Mouse (Mus musculus): ENCODE data around the gene Clec11a. TPM values are rescaled to one million over a fixed set of nuclear protein-coding genes. Genes with fewer than 3 reads are reported as not detected.

The Clec11a gene
- polyA plus RNA-seq (2014; fragmentation: Nextera tagmentation; extraction: Ambion mirVana): 4.2 and 4.9 TPM in 2 replicates

GRCm38 (mm10) chr7:44306516-44307240 lies at the start of gene Clec11a:
Gene Clec11a, minus strand, starts transcription at chr7:44306902.
- ATAC-seq (ENCODE audit: insufficient number of reproducible peaks, insufficient read depth, low FRiP score, low read depth): no peak
- 50% methylated on average over 6 of the region's 6 CpGs for WGBS
- Histone ChIP-seq H3K36me3 (ENCODE audit: control insufficient read depth, insufficient read depth, low read length) (no peaks in the 10 kb centered on the region), H3K4me2 (replicated peaks; ENCODE audit: low read depth, low read length) (peak within 1 kb of the TSS; percentile 70), H3K9me3 (ENCODE audit: control insufficient read depth, low read depth, low read length) (no peaks in the 10 kb centered on the region), H3K9ac (replicated peaks; ENCODE audit: low read depth, low read length) (no peak within 1 kb of the TSS), H3K27ac (ENCODE audit: low read length) (peak within 1 kb of the TSS; percentile 34; the same call in 1 of the 2 replicates), H3K27me3 (ENCODE audit: control insufficient read depth, insufficient read depth, low read length) (no peaks in the 10 kb centered on the region), H3K4me3 (ENCODE audit: low read depth, low read length) (0 out of 2 replicates have a peak within 1 kb of the TSS, but pooled peaks have one; percentile 1), H3K4me1 (ENCODE audit: control insufficient read depth, insufficient read depth, low read length) (peaks cover 28% of the 10 kb centered on the region)

DNA sequence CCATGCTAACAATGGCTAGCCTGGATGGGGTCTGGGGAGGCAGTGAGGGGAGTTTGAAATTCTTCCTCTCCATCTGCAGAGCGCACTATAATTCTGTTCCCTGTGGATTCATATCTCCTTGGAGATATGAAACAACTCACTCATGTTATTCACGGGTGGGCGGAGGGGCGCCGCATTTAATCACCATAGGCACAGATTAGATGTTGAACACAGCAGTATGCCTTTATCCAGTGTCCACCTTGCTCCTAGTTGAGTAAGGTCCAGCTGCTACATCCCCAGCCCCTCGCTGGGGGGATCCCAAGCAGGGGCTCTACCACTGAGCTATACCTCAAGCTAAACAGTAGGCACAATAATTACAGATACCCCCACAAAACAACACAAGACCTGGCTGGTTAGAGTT lies 48.7 kb upstream of the Clec11a start:
- no peak for ATAC-seq (ENCODE audit: insufficient number of reproducible peaks, insufficient read depth, low FRiP score, low read depth)
- Histone ChIP-seq H3K36me3 (ENCODE audit: control insufficient read depth, insufficient read depth, low read length) (no peaks in the 10 kb centered on the region), H3K9ac (replicated peaks; ENCODE audit: low read depth, low read length) (no peak overlapping the region), H3K4me2 (replicated peaks; ENCODE audit: low read depth, low read length) (no peak overlapping the region), H3K4me1 (ENCODE audit: control insufficient read depth, insufficient read depth, low read length) (peaks cover 32% of the 10 kb centered on the region; the same call in 1 of the 2 replicates), H3K27ac (ENCODE audit: low read length) (no peak overlapping the region), H3K9me3 (ENCODE audit: control insufficient read depth, low read depth, low read length) (no peaks in the 10 kb centered on the region), H3K4me3 (ENCODE audit: low read depth, low read length) (no peak overlapping the region), H3K27me3 (ENCODE audit: control insufficient read depth, insufficient read depth, low read length) (peaks cover 49% of the 10 kb centered on the region)
- 73% methylated on average over 6 of the region's 6 CpGs for WGBS

DNA sequence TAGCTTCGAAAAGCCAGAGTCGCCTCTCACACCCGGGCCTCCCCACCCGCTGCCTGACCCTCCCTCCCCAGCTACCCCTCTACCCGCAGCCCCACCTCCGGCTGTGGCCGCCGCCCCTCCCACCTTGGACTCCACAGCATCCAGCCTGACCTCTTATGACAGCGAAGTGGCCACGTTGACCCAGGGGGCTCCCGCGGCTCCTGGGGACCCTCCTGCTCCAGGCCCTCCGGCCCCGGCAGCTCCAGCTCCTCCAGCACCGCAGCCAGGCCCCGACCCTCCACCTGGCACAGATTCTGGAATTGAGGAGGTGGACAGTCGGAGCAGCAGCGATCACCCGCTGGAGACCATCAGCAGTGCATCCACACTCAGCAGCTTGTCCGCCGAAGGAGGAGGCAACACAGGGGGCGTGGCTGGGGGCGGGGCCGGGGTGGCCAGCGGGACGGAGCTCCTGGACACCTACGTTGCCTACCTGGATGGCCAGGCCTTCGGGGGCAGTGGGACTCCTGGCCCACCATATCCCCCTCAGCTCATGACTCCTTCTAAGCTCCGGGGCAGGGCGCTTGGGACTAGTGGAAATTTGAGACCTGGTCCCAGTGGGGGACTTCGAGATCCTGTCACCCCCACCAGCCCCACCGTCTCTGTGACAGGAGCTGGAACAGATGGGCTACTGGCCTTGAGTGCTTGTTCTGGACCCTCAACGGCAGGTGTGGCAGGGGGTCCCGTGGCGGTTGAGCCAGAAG lies 47.1 kb upstream of the Clec11a start:
- Histone ChIP-seq H3K9ac (replicated peaks; ENCODE audit: low read depth, low read length) (no peak overlapping the region), H3K4me2 (replicated peaks; ENCODE audit: low read depth, low read length) (no peak overlapping the region; the same call in 1 of the 2 replicates), H3K27ac (ENCODE audit: low read length) (no peak overlapping the region), H3K9me3 (ENCODE audit: control insufficient read depth, low read depth, low read length) (no peaks in the 10 kb centered on the region), H3K36me3 (ENCODE audit: control insufficient read depth, insufficient read depth, low read length) (no peaks in the 10 kb centered on the region), H3K27me3 (ENCODE audit: control insufficient read depth, insufficient read depth, low read length) (peaks cover 46% of the 10 kb centered on the region), H3K4me3 (ENCODE audit: low read depth, low read length) (0 out of 2 replicates have a peak overlapping the region, but pooled peaks have one; percentile 12), H3K4me1 (ENCODE audit: control insufficient read depth, insufficient read depth, low read length) (peaks cover 27% of the 10 kb centered on the region; the same call in 1 of the 2 replicates)
- ATAC-seq (ENCODE audit: insufficient number of reproducible peaks, insufficient read depth, low FRiP score, low read depth): no peak; the same call in 1 of the 2 replicates
- 1% methylated on average over 35 of the region's 35 CpGs for WGBS

- Histone ChIP-seq H3K9me3 (ENCODE audit: control insufficient read depth, low read depth, low read length) (no peaks in the 10 kb centered on the region), H3K4me2 (replicated peaks; ENCODE audit: low read depth, low read length) (no peak overlapping the region; the same call in 1 of the 2 replicates), H3K4me3 (ENCODE audit: low read depth, low read length) (0 out of 2 replicates have a peak overlapping the region, but pooled peaks have one; percentile 12), H3K4me1 (ENCODE audit: control insufficient read depth, insufficient read depth, low read length) (peaks cover 27% of the 10 kb centered on the region; the same call in 1 of the 2 replicates), H3K27me3 (ENCODE audit: control insufficient read depth, insufficient read depth, low read length) (peaks cover 46% of the 10 kb centered on the region), H3K36me3 (ENCODE audit: control insufficient read depth, insufficient read depth, low read length) (no peaks in the 10 kb centered on the region), H3K9ac (replicated peaks; ENCODE audit: low read depth, low read length) (no peak overlapping the region), H3K27ac (ENCODE audit: low read length) (no peak overlapping the region)
- WGBS: 2% methylated on average over 69 of the region's 71 CpGs
- no peak for ATAC-seq (ENCODE audit: insufficient number of reproducible peaks, insufficient read depth, low FRiP score, low read depth)
Observed at GRCm38 (mm10) chr7:44352750-44353600, 46.3 kb upstream of the Clec11a start.

GRCm38 (mm10) chr7:44351881-44352749 lies 45.4 kb upstream of the Clec11a start:
- H3K4me1 ChIP-seq (ENCODE audit: control insufficient read depth, insufficient read depth, low read length): peaks cover 24% of the 10 kb centered on the region; the same call in 1 of the 2 replicates
- no peaks in the 10 kb centered on the region for H3K9me3 ChIP-seq (ENCODE audit: control insufficient read depth, low read depth, low read length)
- H3K4me2 ChIP-seq (replicated peaks; ENCODE audit: low read depth, low read length): 0 out of 2 replicates have a peak overlapping the region, but pooled peaks have one; percentile 5
- 0 out of 2 replicates have a peak overlapping the region, but pooled peaks have one; percentile 12 for H3K4me3 ChIP-seq (ENCODE audit: low read depth, low read length)
- WGBS: 3% methylated on average over 69 of the region's 71 CpGs
- H3K27ac ChIP-seq (ENCODE audit: low read length): no peak overlapping the region
- no peak for ATAC-seq (ENCODE audit: insufficient number of reproducible peaks, insufficient read depth, low FRiP score, low read depth)
- 0 out of 2 replicates have a peak overlapping the region, but pooled peaks have one; percentile 4 for H3K9ac ChIP-seq (replicated peaks; ENCODE audit: low read depth, low read length)
- no peaks in the 10 kb centered on the region for H3K36me3 ChIP-seq (ENCODE audit: control insufficient read depth, insufficient read depth, low read length)
- peaks cover 46% of the 10 kb centered on the region for H3K27me3 ChIP-seq (ENCODE audit: control insufficient read depth, insufficient read depth, low read length)

GRCm38 (mm10) chr7:44350957-44351711 lies 44.4 kb upstream of the Clec11a start:
- Histone ChIP-seq H3K4me2 (replicated peaks; ENCODE audit: low read depth, low read length) (peak overlapping the region; percentile 44), H3K27me3 (ENCODE audit: control insufficient read depth, insufficient read depth, low read length) (peaks cover 46% of the 10 kb centered on the region), H3K36me3 (ENCODE audit: control insufficient read depth, insufficient read depth, low read length) (no peaks in the 10 kb centered on the region), H3K9ac (replicated peaks; ENCODE audit: low read depth, low read length) (peak overlapping the region; percentile 4; the same call in 1 of the 2 replicates), H3K4me3 (ENCODE audit: low read depth, low read length) (0 out of 2 replicates have a peak overlapping the region, but pooled peaks have one; percentile 14), H3K27ac (ENCODE audit: low read length) (no peak overlapping the region), H3K9me3 (ENCODE audit: control insufficient read depth, low read depth, low read length) (no peaks in the 10 kb centered on the region), H3K4me1 (ENCODE audit: control insufficient read depth, insufficient read depth, low read length) (peaks cover 20% of the 10 kb centered on the region; the same call in 1 of the 2 replicates)
- 5% methylated on average over 25 of the region's 25 CpGs for WGBS
- ATAC-seq (ENCODE audit: insufficient number of reproducible peaks, insufficient read depth, low FRiP score, low read depth): peak; percentile 42; the same call in 1 of the 2 replicates

- H3K9ac ChIP-seq (replicated peaks; ENCODE audit: low read depth, low read length): no peak overlapping the region
- H3K4me2 ChIP-seq (replicated peaks; ENCODE audit: low read depth, low read length): no peak overlapping the region
- H3K27ac ChIP-seq (ENCODE audit: low read length): no peak overlapping the region
- H3K27me3 ChIP-seq (ENCODE audit: control insufficient read depth, insufficient read depth, low read length): peaks cover 26% of the 10 kb centered on the region
- peaks cover 20% of the 10 kb centered on the region; the same call in 1 of the 2 replicates for H3K4me1 ChIP-seq (ENCODE audit: control insufficient read depth, insufficient read depth, low read length)
- H3K9me3 ChIP-seq (ENCODE audit: control insufficient read depth, low read depth, low read length): no peaks in the 10 kb centered on the region
- 22% methylated on average over 3 of the region's 3 CpGs for WGBS
- no peak for ATAC-seq (ENCODE audit: insufficient number of reproducible peaks, insufficient read depth, low FRiP score, low read depth)
- no peak overlapping the region for H3K4me3 ChIP-seq (ENCODE audit: low read depth, low read length)
- H3K36me3 ChIP-seq (ENCODE audit: control insufficient read depth, insufficient read depth, low read length): no peaks in the 10 kb centered on the region
Observed at GRCm38 (mm10) chr7:44349043-44349442, 42.3 kb upstream of the Clec11a start.
